Mouse (Mus musculus) adrenal gland (tissue): ENCODE results near the gene Ogdhl.
"Not testable (repeated sequence)": the region's sequence is repeated elsewhere in the genome, so short reads cannot be mapped to it uniquely, and the experiment has no call there.

Experiments used
- intact Hi-C: fragments of 180-260 bp; cut with DNase I; formaldehyde crosslinking; loops from one replicate; pipeline ENCODE4 v1.15.1; 2025
- long read RNA-seq, 2 experiments: library from polyadenylated mRNA; unstranded; transcript quantifications; one replicate each; pipeline ENCODE4 v2.0.0; 2020; ENCODE audit warnings: borderline replicate concordance in 1 of 2; ENCODE audit not compliant: insufficient replicate concordance in 1 of 2

Ogdhl gene
- long read RNA-seq, experiment 1, partial matches to known transcripts = 0 of 7 reads
- long read RNA-seq, experiment 1, other reads (novel, unspliced or antisense) = 7 of 7 reads
- long read RNA-seq, experiment 2, partial matches to known transcripts = 0 of 3 reads
- long read RNA-seq, experiment 2, other reads (novel, unspliced or antisense) = 3 of 3 reads

GRCm38 (mm10) chr14:32321732-32322685, at the start of gene Ogdhl:
TSS of gene Ogdhl (plus strand) at chr14:32322019.
- intact Hi-C loops = no loop called here

GRCm38 (mm10) chr14:32301622-32302021, 20.2 kb upstream of the Ogdhl start:
- intact Hi-C loops = no loop called here

GRCm38 (mm10) chr14:32302423-32302822, 19.4 kb upstream of the Ogdhl start:
- intact Hi-C loops = no loop called here

- intact Hi-C loops = no loop called here
These were observed 16.9 kb upstream of the Ogdhl start for GRCm38 (mm10) chr14:32304921-32305320.

- intact Hi-C loops = loop anchor here (5.0 kb wide), 1 partner anchor 162 kb away; no protein-coding TSS in a partner anchor
These were observed 11.9 kb upstream of the Ogdhl start for GRCm38 (mm10) chr14:32309876-32310275.

GRCm38 (mm10) chr14:32311381-32312035, 10.3 kb upstream of the Ogdhl start:
- intact Hi-C loops = loop anchor here (5.0 kb wide), 1 partner anchor 161 kb away; no protein-coding TSS in a partner anchor

- intact Hi-C loops = no loop called here
These were observed 4.0 kb upstream of the Ogdhl start for GRCm38 (mm10) chr14:32317822-32318221.

- intact Hi-C loops = no loop called here
These were observed 1.4 kb downstream of the Ogdhl start for GRCm38 (mm10) chr14:32323221-32323620.

GRCm38 (mm10) chr14:32327366-32327765, 5.5 kb downstream of the Ogdhl start:
- intact Hi-C loops = no loop called here

GRCm38 (mm10) chr14:32332515-32333445, 11.0 kb downstream of the Ogdhl start:
- intact Hi-C loops = no loop called here

- intact Hi-C loops = no loop called here
These were observed 14.2 kb downstream of the Ogdhl start for GRCm38 (mm10) chr14:32336021-32336420.

- intact Hi-C loops = no loop called here
These were observed 14.7 kb downstream of the Ogdhl start for GRCm38 (mm10) chr14:32336547-32336946.

- intact Hi-C loops = no loop called here
These were observed 20.0 kb downstream of the Ogdhl start for GRCm38 (mm10) chr14:32341823-32342222.

GRCm38 (mm10) chr14:32344176-32344575, 22.4 kb downstream of the Ogdhl start:
- intact Hi-C loops = no loop called here

- intact Hi-C loops = no loop called here
These were observed 22.9 kb downstream of the Ogdhl start for GRCm38 (mm10) chr14:32344694-32345093.

- intact Hi-C loops = no loop called here
These were observed 25.5 kb downstream of the Ogdhl start for GRCm38 (mm10) chr14:32347307-32347706.

- intact Hi-C loops = not testable (repeated sequence)
These were observed 29.5 kb downstream of the Ogdhl start for GRCm38 (mm10) chr14:32351181-32351920.

- intact Hi-C loops = no loop called here
These were observed 42.5 kb downstream of the Ogdhl start for GRCm38 (mm10) chr14:32364359-32364758.

GRCm38 (mm10) chr14:32369756-32370155, 47.9 kb downstream of the Ogdhl start:
- intact Hi-C loops = no loop called here

GRCm38 (mm10) chr14:32372510-32372909, 50.7 kb downstream of the Ogdhl start:
- intact Hi-C loops = no loop called here
